Mouse (Mus musculus): ENCODE data around the gene Ces2a.

Gene Ces2a

GRCm38 (mm10) chr8:104733753-104734152 lies at the start of gene Ces2a:
TSS of gene Ces2a (plus strand) at chr8:104734003.
- DNase-seq (ENCODE audit: low spot score): no peak

- DNase-seq (ENCODE audit: low spot score): no peak
Observed at GRCm38 (mm10) chr8:104688433-104688832, 45.4 kb upstream of the Ces2a start.

- no peak for DNase-seq (ENCODE audit: low spot score)
Observed at GRCm38 (mm10) chr8:104698556-104698955, 35.2 kb upstream of the Ces2a start.

- no peak for DNase-seq (ENCODE audit: low spot score)
Observed at GRCm38 (mm10) chr8:104701900-104702299, 31.9 kb upstream of the Ces2a start.

GRCm38 (mm10) chr8:104721166-104721565 lies 12.6 kb upstream of the Ces2a start:
- no peak for DNase-seq (ENCODE audit: low spot score)

GRCm38 (mm10) chr8:104731451-104731850 lies 2.4 kb upstream of the Ces2a start:
- no peak for DNase-seq (ENCODE audit: low spot score)

- no peak for DNase-seq (ENCODE audit: low spot score)
Observed at GRCm38 (mm10) chr8:104731969-104732368, 1.8 kb upstream of the Ces2a start.

GRCm38 (mm10) chr8:104742039-104742438 lies 8.2 kb downstream of the Ces2a start:
- DNase-seq (ENCODE audit: low spot score): peak; percentile 12

GRCm38 (mm10) chr8:104743410-104743809 lies 9.6 kb downstream of the Ces2a start:
- no peak for DNase-seq (ENCODE audit: low spot score)

- no peak for DNase-seq (ENCODE audit: low spot score)
Observed at GRCm38 (mm10) chr8:104752818-104753217, 19.0 kb downstream of the Ces2a start.

- no peak for DNase-seq (ENCODE audit: low spot score)
Observed at GRCm38 (mm10) chr8:104757621-104758020, 23.8 kb downstream of the Ces2a start.

- DNase-seq (ENCODE audit: low spot score): no peak
Observed at GRCm38 (mm10) chr8:104758209-104758608, 24.4 kb downstream of the Ces2a start.

GRCm38 (mm10) chr8:104761126-104761525 lies 27.3 kb downstream of the Ces2a start:
- DNase-seq (ENCODE audit: low spot score): no peak

- no peak for DNase-seq (ENCODE audit: low spot score)
Observed at GRCm38 (mm10) chr8:104766485-104766884, 32.7 kb downstream of the Ces2a start.

- no peak for DNase-seq (ENCODE audit: low spot score)
Observed at GRCm38 (mm10) chr8:104770365-104770764, 36.6 kb downstream of the Ces2a start.

GRCm38 (mm10) chr8:104787049-104787448 lies 53.2 kb downstream of the Ces2a start:
- DNase-seq (ENCODE audit: low spot score): no peak

GRCm38 (mm10) chr8:104788929-104789328 lies 55.1 kb downstream of the Ces2a start:
- no peak for DNase-seq (ENCODE audit: low spot score)

- no peak for DNase-seq (ENCODE audit: low spot score)
Observed at GRCm38 (mm10) chr8:104789886-104790680, 56.3 kb downstream of the Ces2a start.
